In the genomic region with DNA sequence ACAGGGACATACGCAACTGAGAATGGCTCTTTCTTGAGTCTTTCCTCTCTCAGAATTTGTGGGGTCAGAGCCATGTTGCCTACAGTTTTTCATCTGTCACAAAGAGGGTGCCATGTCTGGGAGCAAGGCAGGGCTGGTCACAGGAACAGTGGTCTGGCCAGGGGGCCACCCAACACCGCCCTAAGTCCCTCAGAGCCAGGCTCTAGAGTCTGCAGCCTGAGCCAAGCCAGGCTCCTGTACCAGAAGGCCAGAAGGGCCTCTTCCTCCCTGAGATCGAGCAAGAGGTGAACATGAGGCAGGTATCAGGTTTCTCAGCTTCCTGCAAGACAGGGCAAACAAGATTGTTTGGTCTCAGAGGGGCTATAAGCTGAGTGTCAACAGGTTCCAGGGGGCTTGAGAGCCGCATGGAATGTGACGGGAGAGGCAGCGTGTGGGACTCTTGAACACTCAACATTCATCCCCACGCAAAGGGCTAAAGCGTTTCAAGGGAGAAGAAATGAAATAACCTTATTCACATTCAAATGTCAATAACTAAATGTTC, we compare ENCODE assay signal across 15 mouse cellular contexts.
"Had no signal": no experiment of that assay in that cellular context is flagged by ENCODE, and none has a peak within 500 bp of the region (broad histone marks: within the 10 kb centered on the region; RNA-seq: fewer than 3 reads in every experiment).

No protein-coding gene starts in this region.

- H3K27ac ChIP-seq: layer of hippocampus, adult 2 months; liver, embryonic 15.5 days; midbrain, embryonic 10.5 days; neural tube, embryonic 15.5 days had no signal

- H3K27me3 ChIP-seq: liver, embryonic 15.5 days; neural tube, embryonic 15.5 days had no signal

- H3K4me3 ChIP-seq: layer of hippocampus, adult 2 months; liver, embryonic 15.5 days; midbrain, embryonic 10.5 days; myocyte; neural tube, embryonic 15.5 days had no signal

- H3K9me3 ChIP-seq: liver, embryonic 15.5 days; midbrain, embryonic 10.5 days; neural tube, embryonic 15.5 days had no signal

- H3K4me2 ChIP-seq: liver, embryonic 11.5 days; liver, embryonic 15.5 days; neural tube, embryonic 15.5 days had no signal

- H3K9ac ChIP-seq: liver, embryonic 15.5 days; neural tube, embryonic 15.5 days had no signal

- H3K36me3 ChIP-seq: liver, embryonic 15.5 days; midbrain, embryonic 10.5 days; neural tube, embryonic 15.5 days had no signal

- DNase-seq: kidney, adult 11 months; kidney, postnatal 10 days; kidney, postnatal 4 days; lung, adult 2 months; midbrain, embryonic 14.5 days; right cerebral cortex, adult 18-20 months; right cerebral cortex, postnatal 25 days; thymus, adult 2 months; thymus, postnatal 25 days had no signal

- H3K4me1 ChIP-seq: liver, embryonic 15.5 days; neural tube, embryonic 15.5 days had no signal
